Mouse (Mus musculus) ES-E14 (cell line): ENCODE measurements around the gene Sgip1.

Source experiments
- CHD2 ChIP-seq: IDR thresholded peaks from 2 replicates; pipeline ENCODE4 v1.6.1; 2014; ENCODE audit warnings: mild to moderate bottlenecking, low read depth, low read length, inconsistent platforms
- HCFC1 ChIP-seq: IDR thresholded peaks from 2 replicates; pipeline ENCODE4 v1.6.1; 2012; ENCODE audit warnings: low read length, inconsistent platforms, borderline replicate concordance; ENCODE audit not compliant: insufficient read depth
- MAFK ChIP-seq: IDR thresholded peaks from 2 replicates; pipeline ENCODE4 v1.6.1; 2014; ENCODE audit warnings: mild to moderate bottlenecking, low read depth, low read length, inconsistent platforms; ENCODE audit not compliant: insufficient read depth
- ZC3H11A ChIP-seq: IDR thresholded peaks from 2 replicates; pipeline ENCODE4 v1.6.1; 2012; ENCODE audit warnings: low read depth, mild to moderate bottlenecking, inconsistent platforms, low read length, borderline replicate concordance

DNA sequence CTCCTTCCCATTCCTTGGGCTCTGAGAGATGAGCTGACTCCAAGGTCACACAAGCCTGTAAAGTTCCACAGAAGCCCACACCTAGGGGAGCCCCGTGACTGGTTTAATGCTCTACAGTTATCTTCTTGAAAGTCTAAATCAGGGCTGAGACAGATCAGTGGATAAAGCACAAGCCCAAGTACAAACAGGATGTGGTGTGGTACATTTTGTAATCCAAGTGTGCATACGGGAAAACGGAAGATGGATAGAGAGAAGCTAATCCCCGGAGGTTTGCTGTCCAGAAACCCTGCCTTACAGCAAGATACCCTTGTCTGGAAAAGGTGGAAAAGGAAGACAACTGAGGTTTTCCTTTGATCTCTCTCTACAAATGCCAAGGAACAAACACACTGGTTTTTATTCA, 44.1 kb downstream of the Sgip1 start:
- no peak for TF ChIP-seq HCFC1
- no peak for TF ChIP-seq MAFK
- TF ChIP-seq CHD2: no peak
- no peak for TF ChIP-seq ZC3H11A
